Mouse (Mus musculus): ENCODE measurements around the gene Kif23.
A peak's percentile ranks its signal among the peaks of the same experiment; 100 is the strongest.

Kif23 gene

DNA sequence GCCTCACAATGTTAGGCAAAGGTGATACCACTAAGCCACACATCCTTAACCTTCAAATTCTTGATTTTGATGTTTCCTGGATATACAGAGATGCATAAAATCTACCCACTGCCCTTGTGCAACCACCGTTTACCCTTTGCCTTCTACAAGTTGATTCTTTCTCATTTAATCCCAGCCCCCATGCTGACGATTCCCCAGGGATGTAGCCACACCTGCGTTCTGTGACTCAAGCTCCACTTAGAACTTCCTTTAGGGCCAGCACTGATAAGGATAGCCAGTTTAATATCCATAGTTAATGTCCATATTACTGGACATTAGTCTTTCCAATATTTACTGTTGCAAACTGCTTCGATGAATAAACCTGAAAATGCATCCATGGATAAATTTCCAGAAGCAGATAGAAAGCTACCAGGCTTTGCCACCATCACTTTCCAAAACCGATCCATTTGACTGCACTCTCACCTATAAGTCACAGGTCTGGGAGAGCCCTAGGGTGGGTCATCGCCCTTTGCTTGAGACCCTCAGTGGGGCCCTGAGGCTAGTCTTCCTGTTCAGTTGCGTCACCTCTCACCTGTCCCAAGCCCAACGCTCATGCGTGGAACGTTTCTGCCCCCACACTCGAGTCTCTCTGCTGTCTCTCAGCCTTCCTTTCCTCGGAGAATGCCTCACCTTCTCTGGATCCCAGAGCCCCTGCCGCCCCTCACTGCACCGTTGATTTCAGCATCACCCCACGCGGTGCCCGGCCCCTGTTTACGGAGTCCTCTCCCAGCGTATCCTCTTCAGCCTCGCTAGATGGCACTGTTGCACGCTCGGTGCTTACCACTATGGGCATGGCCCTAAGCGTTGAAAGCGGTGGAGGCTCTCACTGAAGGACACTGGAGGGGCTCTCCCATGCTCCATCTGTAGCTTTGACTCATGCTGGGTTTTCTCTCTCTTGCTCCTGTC lies 1.1 kb upstream of the Kif23 start:
- peak; percentile 70 to 73 for DNase-seq (ENCODE audit: low spot score in 2 of 2)

- DNase-seq (ENCODE audit: low spot score in 2 of 2), result peak in 1 of 2 experiments; percentile 23
Measured at GRCm38 (mm10) chr9:61945973-61946611, 482 bp downstream of the Kif23 start.

DNA sequence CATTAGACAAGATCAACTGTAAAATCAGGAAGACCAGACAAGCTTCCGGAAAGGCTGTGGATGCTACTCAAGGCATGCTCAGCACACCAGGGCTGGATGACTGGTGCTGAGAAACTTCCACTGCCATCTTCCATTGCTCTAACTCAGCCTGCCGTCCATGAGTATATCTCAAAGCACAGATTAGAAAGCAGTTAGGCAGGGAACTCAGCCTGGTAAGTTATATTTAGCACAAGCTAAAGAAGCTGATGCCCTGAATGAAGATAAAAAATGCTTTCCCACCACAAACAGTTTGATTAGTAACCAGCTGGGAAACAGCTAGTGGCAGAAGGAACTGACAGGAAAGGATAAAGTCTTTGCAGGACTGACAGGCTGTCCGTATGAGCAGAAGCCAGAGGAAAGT lies 5.5 kb downstream of the Kif23 start:
- DNase-seq (ENCODE audit: low spot score in 2 of 2), result no peak

GRCm38 (mm10) chr9:61933333-61933732 lies 13.2 kb downstream of the Kif23 start:
- DNase-seq (ENCODE audit: low spot score in 2 of 2), result no peak

DNA sequence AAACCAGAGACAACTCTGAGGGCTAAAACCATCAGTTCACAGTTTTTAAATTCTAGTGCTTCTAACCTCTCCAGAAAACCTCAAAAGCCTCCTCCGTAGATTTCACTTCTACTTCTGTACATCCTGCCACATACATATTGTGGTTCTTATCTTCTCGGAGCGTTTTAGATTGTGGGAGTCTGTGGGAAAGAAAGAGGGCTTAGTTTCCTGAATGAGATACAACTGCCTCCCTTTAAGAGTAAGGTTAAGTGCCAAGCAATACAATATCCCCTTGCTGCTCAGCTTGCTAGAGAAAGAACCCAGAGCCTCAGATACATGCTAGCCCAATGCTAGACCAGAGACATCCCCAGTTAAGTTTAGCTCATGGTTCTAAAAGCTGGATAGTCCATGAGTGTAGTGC lies 14.6 kb downstream of the Kif23 start:
- no peak for DNase-seq (ENCODE audit: low spot score in 2 of 2)

GRCm38 (mm10) chr9:61925086-61925660 lies 21.4 kb downstream of the Kif23 start:
- DNase-seq (ENCODE audit: low spot score in 2 of 2), result no peak

GRCm38 (mm10) chr9:61920331-61920730 lies 26.2 kb downstream of the Kif23 start:
- DNase-seq (ENCODE audit: low spot score in 2 of 2), result no peak

GRCm38 (mm10) chr9:61919464-61919863 lies 27.1 kb downstream of the Kif23 start:
- DNase-seq (ENCODE audit: low spot score in 2 of 2), result no peak

- DNase-seq (ENCODE audit: low spot score in 2 of 2), result no peak
Measured at GRCm38 (mm10) chr9:61917436-61917835, 29.1 kb downstream of the Kif23 start.

- no peak for DNase-seq (ENCODE audit: low spot score in 2 of 2)
Measured at GRCm38 (mm10) chr9:61916986-61917385, 29.6 kb downstream of the Kif23 start.

GRCm38 (mm10) chr9:61915393-61916005 lies 31.1 kb downstream of the Kif23 start:
- DNase-seq (ENCODE audit: low spot score in 2 of 2), result no peak

DNA sequence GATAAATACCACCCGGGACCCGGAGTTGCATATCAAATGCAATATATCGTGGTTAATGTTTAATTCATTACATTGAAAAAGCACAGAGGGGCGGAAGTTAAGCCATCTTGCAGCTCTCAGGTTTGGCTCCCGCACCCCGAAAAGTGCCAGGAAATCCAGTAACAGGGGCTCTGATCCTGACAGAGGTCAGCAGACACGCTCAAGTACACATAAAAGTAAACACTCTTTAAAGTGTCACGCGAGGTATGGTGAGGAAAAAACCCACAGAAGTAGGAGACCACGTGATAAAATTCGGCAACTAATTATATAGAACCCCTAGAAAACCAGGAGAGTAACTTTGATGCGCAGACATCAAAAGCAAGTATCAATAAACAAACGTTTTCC lies 31.7 kb downstream of the Kif23 start:
- DNase-seq (ENCODE audit: low spot score in 2 of 2), result no peak

GRCm38 (mm10) chr9:61914203-61914916 lies 32.2 kb downstream of the Kif23 start, which contains the start of gene Rplp1:
Rplp1 (minus strand) TSS chr9:61914542.
- DNase-seq (ENCODE audit: low spot score in 2 of 2), result peak; percentile 97

DNA sequence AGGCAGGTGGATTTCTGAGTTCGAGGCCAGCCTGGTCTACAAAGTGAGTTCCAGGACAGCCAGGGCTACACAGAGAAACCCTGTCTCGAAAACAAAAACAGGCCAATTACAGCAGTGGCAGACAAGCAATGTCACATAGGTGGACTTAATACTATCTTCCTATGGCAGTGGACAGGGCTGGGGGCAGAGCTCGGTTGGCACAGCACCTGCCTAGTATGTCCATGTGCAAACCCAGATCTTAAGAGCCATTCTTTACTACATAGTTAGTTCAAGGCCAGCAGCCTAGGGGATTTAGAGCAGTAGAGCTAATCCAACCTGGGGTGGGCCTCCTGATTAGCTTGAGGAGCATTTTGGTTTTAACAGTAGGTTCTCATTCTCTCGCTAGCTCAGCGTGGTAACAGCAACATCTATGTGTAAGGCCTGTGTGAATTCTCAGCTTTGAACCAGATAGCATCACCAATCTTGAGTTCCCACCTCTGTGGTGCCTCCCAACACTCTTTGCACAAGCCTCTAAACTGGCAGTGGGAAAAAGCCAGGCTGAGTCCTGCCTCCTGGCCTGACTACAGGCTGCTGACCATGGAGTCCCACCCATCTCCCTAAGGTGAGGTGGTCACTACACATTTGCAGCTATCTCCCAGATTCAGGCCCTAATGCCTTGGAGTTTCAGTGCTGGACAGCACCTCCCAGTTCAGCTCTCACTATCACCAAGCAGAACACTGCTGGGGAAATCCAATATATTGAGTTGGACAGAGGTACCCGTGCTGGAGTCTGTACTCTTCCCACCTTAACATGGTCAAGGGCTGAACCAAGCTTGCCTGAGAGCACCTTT lies 35.1 kb downstream of the Kif23 start:
- no peak for DNase-seq (ENCODE audit: low spot score in 2 of 2)

DNA sequence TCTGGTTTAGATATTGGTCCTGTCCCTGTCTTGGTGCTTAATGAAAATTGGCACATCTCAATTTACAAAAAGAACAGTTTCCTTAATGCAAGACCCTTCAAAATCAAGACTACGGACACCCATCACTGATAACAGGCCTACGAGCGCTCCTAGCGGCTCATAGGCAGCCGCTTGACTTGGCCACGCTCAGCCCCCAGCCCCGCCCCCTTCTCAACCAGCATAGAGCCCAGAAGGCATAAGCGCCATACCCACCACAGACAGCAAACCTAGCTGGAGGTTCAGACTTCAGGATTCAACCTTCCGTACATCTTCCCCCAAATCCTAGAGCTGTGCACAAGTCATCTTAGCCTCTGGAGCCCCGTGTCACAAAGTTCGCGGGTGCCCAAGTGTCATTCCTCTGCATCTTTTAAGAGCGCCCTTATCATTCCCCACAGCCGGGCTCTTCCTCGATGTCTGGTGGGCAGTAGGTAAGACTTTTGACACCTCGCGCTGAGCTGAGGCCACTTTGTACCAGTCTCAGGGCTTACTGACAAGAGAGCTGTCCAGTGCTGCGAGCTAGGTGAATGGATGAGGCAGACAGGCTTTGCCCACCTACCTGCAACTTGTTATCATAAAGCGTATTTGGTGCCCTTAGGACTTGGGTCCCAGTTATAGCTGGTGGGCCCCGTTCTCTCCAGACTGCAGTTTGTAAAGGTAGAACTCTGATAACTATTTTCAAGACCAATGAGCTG lies 35.9 kb downstream of the Kif23 start:
- DNase-seq (ENCODE audit: low spot score in 2 of 2), result no peak

DNA sequence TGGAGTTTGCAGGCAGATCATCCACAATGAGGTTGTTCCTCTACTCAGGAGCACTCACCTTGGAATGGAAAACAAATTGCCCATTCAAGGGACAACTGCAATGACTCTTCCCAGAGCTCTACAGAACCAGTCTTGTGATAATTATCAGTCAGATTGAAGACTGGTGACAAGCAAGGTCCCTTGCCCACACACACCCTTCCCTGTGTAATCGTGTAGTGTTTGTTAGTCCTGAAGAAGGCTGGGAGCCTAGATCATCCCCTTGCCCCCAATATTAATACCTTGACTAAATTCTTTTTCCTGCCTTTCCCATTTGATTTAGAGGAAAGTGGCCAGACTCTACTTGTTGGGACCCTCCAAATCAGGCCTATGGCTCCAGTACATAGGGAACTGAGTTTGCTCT lies 36.9 kb downstream of the Kif23 start:
- DNase-seq (ENCODE audit: low spot score in 2 of 2), result no peak

- DNase-seq (ENCODE audit: low spot score in 2 of 2), result no peak
Measured at GRCm38 (mm10) chr9:61908832-61909407, 37.7 kb downstream of the Kif23 start.

DNA sequence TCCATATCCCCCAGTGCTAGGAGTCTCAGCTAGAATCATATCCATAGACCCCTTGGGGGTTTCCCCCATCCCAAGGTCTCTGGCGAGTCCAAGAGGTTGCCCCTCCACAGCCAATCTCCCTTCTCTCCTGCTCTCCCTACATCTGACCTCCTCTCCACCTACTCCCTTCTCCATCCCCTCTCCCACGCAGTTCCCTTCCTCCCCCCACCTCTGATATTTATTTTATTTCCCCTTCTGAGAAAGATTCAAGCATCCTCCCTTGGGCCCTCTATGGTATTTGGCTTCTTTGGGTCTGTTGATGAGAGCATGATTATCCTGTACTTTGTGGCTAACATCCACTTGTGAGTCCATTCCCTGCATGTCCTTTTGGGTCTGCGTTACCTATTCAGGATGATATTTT lies 38.2 kb downstream of the Kif23 start:
- DNase-seq (ENCODE audit: low spot score in 2 of 2), result no peak

GRCm38 (mm10) chr9:61907621-61908295 lies 38.8 kb downstream of the Kif23 start:
- no peak for DNase-seq (ENCODE audit: low spot score in 2 of 2)
